Mouse (Mus musculus): ENCODE data around the gene Zdhhc11. TPM values are rescaled to one million over a fixed set of nuclear protein-coding genes. Genes with fewer than 3 reads are reported as not detected.

Gene Zdhhc11
- total and polyA plus RNA-seq, 2 experiments from 2014 or later, result not detected

DNA sequence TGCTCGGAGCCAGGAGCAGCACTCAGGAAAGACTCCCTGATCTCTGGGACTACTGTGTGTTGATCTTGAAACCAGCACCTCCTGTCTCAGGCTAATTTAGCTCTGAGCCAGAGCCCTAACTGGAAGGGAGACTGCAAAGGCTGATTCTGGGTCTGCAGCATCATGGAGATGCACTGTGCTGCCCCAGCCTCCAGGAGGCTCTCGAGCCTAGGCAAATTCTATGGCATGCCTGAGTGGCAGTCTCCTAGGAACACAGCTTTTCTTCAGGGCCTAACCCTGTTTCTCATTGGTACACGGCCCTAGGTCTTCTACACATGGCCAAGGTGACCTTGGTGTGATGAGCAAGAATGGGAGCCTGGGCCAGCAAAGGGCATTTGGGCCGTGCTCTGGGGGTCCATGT lies 2.5 kb upstream of the Zdhhc11 start:
- no peak for DNase-seq (ENCODE audit: low spot score)
- no peak for TF ChIP-seq EP300 (IDR thresholded peaks at IDR 0.05; ENCODE audit: low read depth)
- peak; percentile 33; the same call in 1 of the 2 replicates for TF ChIP-seq CTCF (IDR thresholded peaks at IDR 0.05; ENCODE audit: low read depth)
- peaks cover 65% of the 10 kb centered on the region for H3K36me3 ChIP-seq (replicated peaks; ENCODE audit: control insufficient read depth, insufficient read depth, low read length)

DNA sequence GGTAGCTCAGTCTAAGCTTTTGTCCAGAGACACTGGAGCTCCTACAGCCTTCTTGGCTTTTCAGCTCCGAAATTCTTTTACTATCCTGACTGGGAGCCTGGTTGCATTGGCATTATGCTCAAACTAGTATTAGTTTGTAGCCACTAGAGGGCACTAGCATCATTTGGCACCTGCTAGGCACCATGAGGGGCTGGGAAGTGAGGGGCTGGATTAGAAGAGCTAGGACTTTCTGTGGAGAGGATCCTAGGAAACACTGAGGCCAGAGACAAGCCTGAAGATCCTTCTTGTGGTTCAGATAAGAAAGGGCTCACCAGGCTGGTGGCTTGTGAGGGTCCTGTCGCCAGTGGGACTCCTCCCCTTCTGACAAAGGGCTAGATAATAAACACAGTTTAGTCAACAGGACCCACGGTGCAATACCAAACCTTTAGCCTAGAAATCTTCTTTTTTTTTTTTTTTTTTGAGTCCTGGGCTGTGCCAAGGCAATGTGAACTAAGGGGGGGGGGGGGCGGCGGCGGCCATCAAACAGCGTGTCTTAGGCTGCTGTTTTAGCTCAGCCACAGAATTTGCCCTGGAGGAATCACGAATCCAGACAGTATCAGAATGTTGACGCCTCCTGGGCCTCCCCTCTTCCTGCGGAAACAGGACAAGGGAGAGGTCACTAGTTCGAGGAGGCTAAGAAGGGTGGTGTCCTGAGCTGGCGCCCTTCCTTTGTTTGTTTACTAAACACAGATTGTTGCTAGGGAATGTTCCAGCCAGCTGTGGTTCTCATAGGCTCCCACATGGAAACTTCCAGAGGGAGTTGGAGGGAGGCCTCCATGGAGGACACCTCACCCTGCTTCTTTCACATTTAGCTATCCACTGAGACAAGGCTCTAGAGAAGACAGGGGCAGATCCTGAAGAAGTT lies 7.1 kb downstream of the Zdhhc11 start:
- Histone ChIP-seq H3K4me3 (ENCODE audit: low read depth, low read length) (peak overlapping the region; percentile 25), H3K27me3 (ENCODE audit: control insufficient read depth, insufficient read depth, low read length) (no peaks in the 10 kb centered on the region), H3K27ac (ENCODE audit: low read depth) (peak overlapping the region; percentile 89), H3K9ac (replicated peaks; ENCODE audit: low read depth, low read length) (peak overlapping the region; percentile 21), H3K4me2 (ENCODE audit: low read depth, low read length) (peak overlapping the region; percentile 55), H3K36me3 (replicated peaks; ENCODE audit: control insufficient read depth, insufficient read depth, low read length) (no peaks in the 10 kb centered on the region), H3K4me1 (ENCODE audit: control insufficient read depth, insufficient read depth) (peaks cover 4% of the 10 kb centered on the region; the same call in 1 of the 2 replicates), H3K9me3 (replicated peaks; ENCODE audit: control insufficient read depth, low read length) (no peaks in the 10 kb centered on the region)
- ATAC-seq (ENCODE audit: insufficient read depth, low read depth) (peak; percentile 95), DNase-seq (ENCODE audit: low spot score) (peak; percentile 97)
- WGBS, result 6% methylated on average over 12 of the region's 12 CpGs
- TF ChIP-seq EP300 (IDR thresholded peaks at IDR 0.05; ENCODE audit: low read depth) (peak; percentile 97), CTCF (IDR thresholded peaks at IDR 0.05; ENCODE audit: low read depth) (peak; percentile 97)

More for the DNA sequence above, 2.5 kb upstream of the Zdhhc11 start:
- Histone ChIP-seq H3K27ac (ENCODE audit: low read depth) (no peak overlapping the region), H3K4me2 (ENCODE audit: low read depth, low read length) (no peak overlapping the region), H3K9me3 (replicated peaks; ENCODE audit: control insufficient read depth, low read length) (no peaks in the 10 kb centered on the region), H3K9ac (replicated peaks; ENCODE audit: low read depth, low read length) (no peak overlapping the region), H3K27me3 (ENCODE audit: control insufficient read depth, insufficient read depth, low read length) (no peaks in the 10 kb centered on the region), H3K4me3 (ENCODE audit: low read depth, low read length) (no peak overlapping the region), H3K4me1 (ENCODE audit: control insufficient read depth, insufficient read depth) (no peaks in the 10 kb centered on the region)
- 71% methylated on average over 4 of the region's 4 CpGs for WGBS
- peak; percentile 39; the same call in 1 of the 2 replicates for ATAC-seq (ENCODE audit: insufficient read depth, low read depth)

DNA sequence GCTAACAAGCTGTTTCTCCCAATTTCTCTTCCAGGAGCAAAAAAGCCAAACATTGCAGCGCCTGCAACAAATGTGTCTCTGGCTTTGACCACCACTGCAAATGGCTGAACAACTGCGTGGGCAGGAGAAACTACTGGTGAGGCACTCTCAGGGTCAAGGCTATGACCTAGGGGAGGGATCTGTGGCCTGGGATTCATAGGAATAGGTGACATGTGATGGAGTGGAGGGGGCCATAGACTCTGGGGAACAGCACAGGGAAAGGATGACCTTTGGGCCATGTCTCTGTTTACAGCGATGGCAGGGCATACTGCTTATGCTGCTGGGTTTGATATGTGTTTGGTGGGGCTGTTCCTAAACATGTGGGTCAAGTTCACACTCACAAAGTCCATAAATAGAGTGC lies 10.9 kb downstream of the Zdhhc11 start:
- ATAC-seq (ENCODE audit: insufficient read depth, low read depth), result no peak
- WGBS, result 94% methylated on average over 3 of the region's 3 CpGs
- no peak overlapping the region for H3K4me2 ChIP-seq (ENCODE audit: low read depth, low read length)
- H3K9me3 ChIP-seq (replicated peaks; ENCODE audit: control insufficient read depth, low read length), result no peaks in the 10 kb centered on the region
- no peak for DNase-seq (ENCODE audit: low spot score)
- H3K27ac ChIP-seq (ENCODE audit: low read depth), result no peak overlapping the region
- H3K27me3 ChIP-seq (ENCODE audit: control insufficient read depth, insufficient read depth, low read length), result no peaks in the 10 kb centered on the region
- H3K36me3 ChIP-seq (replicated peaks; ENCODE audit: control insufficient read depth, insufficient read depth, low read length), result no peaks in the 10 kb centered on the region
- TF ChIP-seq EP300 (IDR thresholded peaks at IDR 0.05; ENCODE audit: low read depth), result no peak
- TF ChIP-seq CTCF (IDR thresholded peaks at IDR 0.05; ENCODE audit: low read depth), result no peak
- no peak overlapping the region for H3K9ac ChIP-seq (replicated peaks; ENCODE audit: low read depth, low read length)
- H3K4me3 ChIP-seq (ENCODE audit: low read depth, low read length), result no peak overlapping the region
- H3K4me1 ChIP-seq (ENCODE audit: control insufficient read depth, insufficient read depth), result peaks cover 4% of the 10 kb centered on the region; the same call in 1 of the 2 replicates

DNA sequence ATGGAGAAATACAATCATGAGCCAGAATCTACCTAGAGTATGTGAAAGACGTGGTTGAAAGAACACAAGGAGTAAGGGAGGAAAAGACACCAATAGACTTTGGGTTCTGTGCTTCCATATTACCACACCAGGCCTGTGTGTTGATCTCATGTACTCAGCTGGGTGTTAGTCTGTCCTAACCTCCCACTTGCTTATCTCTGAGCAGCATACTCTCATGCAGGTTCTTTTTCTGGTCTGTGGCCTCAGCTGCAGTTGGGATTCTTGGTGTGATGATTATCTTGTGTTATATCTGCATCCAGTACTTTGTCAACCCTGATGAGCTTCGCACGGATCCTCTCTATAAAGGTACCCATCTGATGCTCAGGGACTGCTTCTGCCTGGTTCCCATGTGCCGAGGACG lies 13.3 kb downstream of the Zdhhc11 start:
- Histone ChIP-seq H3K9me3 (replicated peaks; ENCODE audit: control insufficient read depth, low read length) (no peaks in the 10 kb centered on the region), H3K36me3 (replicated peaks; ENCODE audit: control insufficient read depth, insufficient read depth, low read length) (no peaks in the 10 kb centered on the region), H3K9ac (replicated peaks; ENCODE audit: low read depth, low read length) (no peak overlapping the region), H3K4me1 (ENCODE audit: control insufficient read depth, insufficient read depth) (no peaks in the 10 kb centered on the region), H3K4me2 (ENCODE audit: low read depth, low read length) (no peak overlapping the region), H3K4me3 (ENCODE audit: low read depth, low read length) (no peak overlapping the region), H3K27ac (ENCODE audit: low read depth) (no peak overlapping the region), H3K27me3 (ENCODE audit: control insufficient read depth, insufficient read depth, low read length) (no peaks in the 10 kb centered on the region)
- DNase-seq (ENCODE audit: low spot score), result no peak
- ATAC-seq (ENCODE audit: insufficient read depth, low read depth), result no peak
- TF ChIP-seq EP300 (IDR thresholded peaks at IDR 0.05; ENCODE audit: low read depth), result no peak
- TF ChIP-seq CTCF (IDR thresholded peaks at IDR 0.05; ENCODE audit: low read depth), result no peak
- WGBS, result 83% methylated on average over 5 of the region's 5 CpGs

DNA sequence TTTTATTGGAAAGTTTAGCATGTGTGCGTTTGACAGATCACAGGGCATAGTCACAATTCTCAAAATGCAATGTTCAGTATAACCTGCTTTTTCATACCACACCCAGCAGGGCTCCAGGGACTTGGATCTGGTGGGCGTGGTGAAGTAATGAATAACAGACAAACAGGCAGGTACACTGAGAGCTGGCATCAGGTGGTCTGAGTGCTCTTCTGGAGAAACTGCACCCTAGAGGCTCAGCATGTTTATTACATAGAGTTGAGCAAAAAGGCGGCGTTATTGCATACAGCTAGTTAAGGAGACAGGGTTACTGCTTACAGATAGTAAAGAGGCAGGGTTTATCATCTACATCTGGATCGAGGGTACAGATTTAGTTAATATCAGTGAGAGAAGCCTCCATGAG lies 26.7 kb downstream of the Zdhhc11 start:
- peaks cover 6% of the 10 kb centered on the region; the same call in 1 of the 2 replicates for H3K4me1 ChIP-seq (ENCODE audit: control insufficient read depth, insufficient read depth)
- no peak overlapping the region for H3K9ac ChIP-seq (replicated peaks; ENCODE audit: low read depth, low read length)
- H3K36me3 ChIP-seq (replicated peaks; ENCODE audit: control insufficient read depth, insufficient read depth, low read length), result no peaks in the 10 kb centered on the region
- no peak for TF ChIP-seq CTCF (IDR thresholded peaks at IDR 0.05; ENCODE audit: low read depth)
- TF ChIP-seq EP300 (IDR thresholded peaks at IDR 0.05; ENCODE audit: low read depth), result no peak
- H3K27me3 ChIP-seq (ENCODE audit: control insufficient read depth, insufficient read depth, low read length), result no peaks in the 10 kb centered on the region
- ATAC-seq (ENCODE audit: insufficient read depth, low read depth), result no peak
- H3K4me3 ChIP-seq (ENCODE audit: low read depth, low read length), result no peak overlapping the region
- H3K4me2 ChIP-seq (ENCODE audit: low read depth, low read length), result no peak overlapping the region
- 72% methylated on average over 5 of the region's 5 CpGs for WGBS
- DNase-seq (ENCODE audit: low spot score), result no peak
- H3K9me3 ChIP-seq (replicated peaks; ENCODE audit: control insufficient read depth, low read length), result no peaks in the 10 kb centered on the region
- H3K27ac ChIP-seq (ENCODE audit: low read depth), result no peak overlapping the region
